Mouse (Mus musculus) liver, adult (tissue): ENCODE measurements around the gene Hsfy2.

Experiments
- GATA4 ChIP-seq: IDR thresholded peaks from 2 replicates; pipeline ENCODE4 v1.6.1; 2014; ENCODE audit warnings: mild to moderate bottlenecking, low read length; ENCODE audit not compliant: insufficient replicate concordance

Hsfy2 gene

GRCm38 (mm10) chr1:56637335-56637734 lies at the start of gene Hsfy2:
TSS of gene Hsfy2 (minus strand) at chr1:56637435.
- no peak for TF ChIP-seq GATA4

DNA sequence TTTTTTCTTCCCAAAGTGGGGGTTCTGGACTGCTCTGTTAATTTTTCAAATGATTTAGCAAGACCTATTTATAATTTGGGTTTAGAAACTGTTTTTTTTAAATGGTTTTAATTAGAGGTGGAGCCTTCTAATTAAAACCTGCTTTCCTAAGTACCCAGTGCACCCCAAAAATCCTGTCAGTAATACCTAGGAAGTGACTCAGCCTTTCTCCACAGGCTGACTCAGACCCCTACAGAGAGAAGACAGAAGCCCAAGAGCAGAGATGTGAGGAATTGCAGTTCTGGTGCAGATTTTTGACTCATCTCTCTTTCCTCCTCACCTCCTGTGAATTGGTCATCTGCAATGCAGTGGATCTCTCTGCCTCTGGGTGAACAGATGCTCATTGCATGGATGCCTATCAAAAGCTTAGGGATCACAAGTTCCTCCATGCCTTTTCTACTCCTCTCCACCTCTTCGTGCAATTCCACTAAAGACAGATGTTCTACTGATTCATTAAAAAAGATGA lies 47.9 kb upstream of the Hsfy2 start:
- no peak for TF ChIP-seq GATA4

DNA sequence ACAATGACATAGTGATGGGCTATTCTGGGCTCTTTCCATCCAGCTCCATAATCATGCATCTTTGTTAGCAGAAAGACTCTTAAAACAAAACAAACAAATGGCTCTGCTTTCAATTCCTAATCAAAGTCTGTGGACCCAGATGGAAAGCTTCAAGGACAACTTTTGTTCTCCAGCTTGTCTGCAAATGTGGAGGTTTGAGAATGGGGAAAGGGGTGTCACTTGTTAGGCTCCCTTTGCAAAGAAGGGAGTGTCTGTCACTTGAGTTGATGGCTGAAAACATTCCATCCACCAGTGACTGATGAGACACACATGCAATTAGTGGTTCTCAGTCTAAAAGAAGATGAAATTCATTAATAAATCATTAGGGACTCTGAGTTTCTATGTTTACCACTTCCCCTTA lies 47.3 kb upstream of the Hsfy2 start:
- TF ChIP-seq GATA4, result no peak

DNA sequence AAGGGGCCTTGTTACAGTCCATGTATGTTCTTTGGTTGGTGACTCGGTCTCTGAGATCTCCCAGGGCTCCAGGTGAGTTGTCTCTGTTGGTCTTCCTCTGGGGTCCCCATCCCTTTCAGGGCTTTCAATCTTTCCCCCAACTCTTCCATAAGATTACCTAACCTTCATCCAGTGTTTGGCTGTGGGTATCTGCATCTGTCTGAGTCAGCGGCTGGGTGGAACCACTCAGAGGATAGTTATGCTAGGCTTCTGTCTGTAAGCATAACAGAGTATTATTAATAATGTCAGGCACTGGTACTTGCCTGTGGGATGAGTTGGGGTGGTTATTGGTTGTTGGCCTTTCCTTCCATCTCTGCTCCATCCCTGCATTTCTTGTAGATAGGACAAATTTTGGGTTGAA lies 44.0 kb upstream of the Hsfy2 start:
- no peak for TF ChIP-seq GATA4

DNA sequence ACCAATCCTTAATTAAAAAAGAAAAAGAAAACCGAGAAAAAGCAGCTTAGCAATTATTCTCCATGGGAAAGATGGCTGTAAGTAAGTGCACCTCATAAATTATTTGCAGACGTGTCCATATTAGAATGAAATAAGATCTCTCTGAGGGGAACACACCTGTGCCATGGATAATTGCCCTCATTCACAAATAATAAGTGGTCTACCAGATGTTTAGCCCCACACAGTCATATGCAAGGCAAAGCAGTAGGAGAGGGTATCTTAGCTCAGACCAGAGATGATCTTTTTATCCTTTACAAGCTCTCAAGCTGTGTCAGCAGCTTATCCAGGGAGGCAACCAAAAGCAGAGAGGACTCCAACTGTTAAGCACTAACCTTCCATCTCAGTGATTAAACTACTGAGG lies 38.0 kb upstream of the Hsfy2 start:
- TF ChIP-seq GATA4, result no peak

GRCm38 (mm10) chr1:56674601-56675000 lies 37.4 kb upstream of the Hsfy2 start:
- TF ChIP-seq GATA4, result no peak

- TF ChIP-seq GATA4, result no peak
Observed at GRCm38 (mm10) chr1:56671241-56671945, 34.2 kb upstream of the Hsfy2 start.

DNA sequence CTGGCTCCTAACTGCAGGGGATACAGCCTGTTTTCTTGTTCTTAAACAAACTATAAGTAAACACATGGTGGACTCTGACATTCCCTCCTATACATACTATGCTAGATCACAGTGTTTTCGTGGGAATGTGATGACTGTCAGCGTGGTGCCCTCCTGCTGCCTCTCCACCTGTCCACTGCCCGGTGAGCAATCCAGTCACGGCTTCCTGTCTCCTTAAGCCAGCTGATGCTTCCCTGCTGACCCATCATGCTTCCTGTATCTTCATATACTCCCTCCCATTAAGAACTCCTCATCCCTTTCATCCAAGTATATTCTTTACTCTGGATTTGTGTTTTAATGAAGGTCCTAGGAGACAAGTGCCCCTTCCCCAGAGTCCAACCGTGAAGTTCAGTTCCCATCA lies 33.3 kb upstream of the Hsfy2 start:
- TF ChIP-seq GATA4, result no peak

DNA sequence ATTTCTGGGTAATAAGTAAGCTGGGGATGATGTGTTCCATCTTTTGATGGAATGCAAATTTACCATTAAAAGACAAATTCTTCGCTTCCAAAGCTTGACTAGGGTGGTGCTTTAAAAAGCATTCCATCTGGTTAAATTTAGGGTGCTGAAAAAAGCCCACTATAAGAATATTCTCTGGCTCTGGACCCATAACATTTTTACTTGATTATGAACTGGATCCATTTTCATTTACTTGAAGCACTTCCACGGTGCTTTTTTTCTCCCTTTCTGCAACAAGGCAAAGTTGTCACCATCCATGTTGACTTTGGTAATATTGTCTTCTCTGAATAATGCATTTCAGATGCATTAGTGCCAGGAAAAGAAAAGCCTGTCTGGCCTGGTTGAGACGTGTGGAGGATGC lies 27.4 kb upstream of the Hsfy2 start:
- no peak for TF ChIP-seq GATA4

GRCm38 (mm10) chr1:56626824-56627223 lies 10.4 kb downstream of the Hsfy2 start:
- no peak for TF ChIP-seq GATA4

DNA sequence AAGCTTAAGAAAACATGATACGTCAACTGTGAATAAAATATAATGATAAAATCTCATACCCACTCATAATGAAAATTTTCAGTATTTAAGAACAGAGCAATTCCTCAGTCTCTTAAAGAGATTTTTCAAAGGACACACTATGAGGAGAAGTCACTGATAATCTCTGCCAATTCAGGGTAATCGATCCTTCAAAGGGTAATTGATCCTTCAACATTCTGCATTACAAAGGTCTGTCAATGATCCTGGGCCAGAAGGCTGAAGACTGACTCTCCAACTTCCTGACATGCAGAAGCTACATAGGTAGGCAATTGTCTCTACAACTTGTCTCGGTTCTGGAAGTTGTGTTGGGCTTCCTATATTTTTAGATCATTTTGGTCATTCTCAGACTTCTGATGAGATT lies 12.9 kb downstream of the Hsfy2 start:
- no peak for TF ChIP-seq GATA4

GRCm38 (mm10) chr1:56612384-56612783 lies 24.9 kb downstream of the Hsfy2 start:
- no peak for TF ChIP-seq GATA4
